Mouse (Mus musculus) heart, postnatal 10 days (tissue): ENCODE results near the gene Gm13083. TPM values are rescaled to one million over a fixed set of nuclear protein-coding genes. Genes with fewer than 3 reads are reported as not detected.
"Not testable (repeated sequence)": the region's sequence is repeated elsewhere in the genome, so short reads cannot be mapped to it uniquely, and the experiment has no call there.

Source experiments
- DNase-seq, 2 experiments: peaks; one replicate each; pipeline ENCODE4 v3.0.0; 2021
- intact Hi-C: fragments of 180-260 bp; cut with DNase I; formaldehyde crosslinking; loops from one replicate; pipeline ENCODE4 v1.15.1; 2025
- total RNA-seq, 2 experiments: library from RNA; stranded (reverse); gene quantifications; 2 replicates each; pipeline ENCODE4 v1.2.3; 2021

Gene Gm13083
- total RNA-seq = not detected

- intact Hi-C loops = loop anchor here (5.0 kb wide), 1 partner anchor 283 kb away; no protein-coding TSS in a partner anchor
- not testable (repeated sequence) for DNase-seq
Measured at GRCm38 (mm10) chr4:143614703-143615102, at the start of gene Gm13083. TSS of gene Gm13083 (plus strand) at chr4:143615003.

DNA sequence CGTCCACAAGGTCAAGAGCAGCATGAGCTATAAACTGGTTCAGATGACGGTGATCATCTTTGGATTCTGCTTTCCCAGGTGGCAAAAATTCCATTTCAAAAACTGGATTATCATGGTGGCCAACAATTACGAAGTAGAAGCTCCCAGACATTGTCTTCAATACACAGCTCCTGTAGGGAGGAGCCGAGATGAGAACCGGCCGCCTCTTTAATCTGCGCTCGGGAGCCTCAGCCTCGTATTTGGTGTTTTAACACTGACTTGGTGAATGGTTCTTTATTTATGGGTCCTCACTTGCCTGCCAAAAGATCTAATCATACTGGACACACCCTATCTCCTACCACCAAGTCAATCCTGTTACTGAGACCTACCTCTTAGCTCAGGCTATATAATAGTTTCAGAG is 2.9 kb upstream of the Gm13083 start:
- intact Hi-C loops, DNase-seq: not testable (repeated sequence)

DNA sequence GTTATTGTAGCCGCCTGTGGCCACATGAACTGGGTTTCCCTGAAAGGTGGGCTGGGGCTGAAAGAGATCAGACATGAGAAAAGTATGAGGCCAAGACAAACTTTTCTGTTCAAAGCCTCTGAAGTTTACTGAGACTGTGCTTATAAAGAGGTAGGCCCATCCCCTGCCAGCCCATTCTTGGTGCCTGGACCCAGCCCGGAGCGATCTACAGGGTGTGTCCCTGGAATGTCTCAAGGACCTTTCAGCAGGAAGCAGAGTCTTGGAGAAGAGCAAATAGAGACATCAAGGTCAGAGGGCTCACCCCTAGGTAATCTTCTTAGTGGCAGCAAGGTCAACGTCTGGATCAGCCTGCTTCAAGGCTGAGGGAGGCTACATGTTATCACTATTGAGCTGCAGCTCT is 3.3 kb downstream of the Gm13083 start:
- DNase-seq = not testable (repeated sequence)
- intact Hi-C loops = loop anchor here (5.0 kb wide), 1 partner anchor 279 kb away; no protein-coding TSS in a partner anchor

DNA sequence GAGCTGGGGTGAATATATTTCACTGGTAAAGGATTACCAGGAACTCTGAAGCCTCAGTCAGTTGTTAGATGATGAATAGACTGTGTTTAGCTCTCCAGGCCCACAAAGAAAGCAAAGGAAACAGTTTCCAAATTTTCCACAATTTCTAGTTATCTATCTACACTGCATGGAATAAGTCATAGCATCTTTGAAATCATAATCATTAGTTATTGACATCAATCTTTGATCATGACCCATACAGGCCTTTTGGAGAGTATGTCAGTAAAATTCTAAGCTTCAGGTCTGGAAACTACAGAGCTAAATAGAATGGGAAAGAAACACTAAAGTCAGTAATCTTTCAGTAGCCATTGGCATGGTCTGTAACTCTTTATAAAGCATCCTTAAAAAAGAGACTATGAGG is 42.3 kb downstream of the Gm13083 start, which contains the start of gene Gm13088:
TSS of gene Gm13088 (minus strand) at position 101 of the 400 bp plus-strand sequence.
- intact Hi-C loops, DNase-seq: not testable (repeated sequence)

Other genes with a start within 250 kb of the Gm13083 start
- not detected for gene Pramel1, start 220.6 kb upstream of the Gm13083 start, total RNA-seq
- 1 to 10 TPM; 9.4 to 9.7 TPM for gene Pramef8, start 202.6 kb upstream of the Gm13083 start, total RNA-seq
- not detected for gene Oog4, start 164.7 kb upstream of the Gm13083 start, total RNA-seq
- not detected for gene Gm13043, start 103.7 kb upstream of the Gm13083 start, total RNA-seq
- not detected for gene Gm13040, start 79.0 kb upstream of the Gm13083 start, total RNA-seq
- gene BC080695, start 63.3 kb upstream of the Gm13083 start, total RNA-seq = not detected
- gene Gm13057, start 63.3 kb upstream of the Gm13083 start, total RNA-seq = not detected
- gene Gm13088, start 42.2 kb downstream of the Gm13083 start, total RNA-seq = not detected
- not detected for gene Gm13089, start 87.7 kb downstream of the Gm13083 start, total RNA-seq
- not detected for gene Gm13078, start 104.5 kb downstream of the Gm13083 start, total RNA-seq
- not detected for gene Gm13023, start 174.3 kb downstream of the Gm13083 start, total RNA-seq
- not detected for gene Gm13084, start 201.1 kb downstream of the Gm13083 start, total RNA-seq
- not detected for gene Gm13103, start 231.5 kb downstream of the Gm13083 start, total RNA-seq